Mouse (Mus musculus): ENCODE results near the gene Kcnj4.
A peak's percentile ranks its signal among the peaks of the same experiment; 100 is the strongest.

Kcnj4 gene

GRCm38 (mm10) chr15:79504707-79505452, at the start of gene Kcnj4:
Gene Kcnj4 (minus strand): TSS chr15:79505241.
- DNase-seq = no peak

GRCm38 (mm10) chr15:79552566-79552965, 47.5 kb upstream of the Kcnj4 start:
- DNase-seq = no peak

GRCm38 (mm10) chr15:79548226-79548625, 43.2 kb upstream of the Kcnj4 start:
- DNase-seq = no peak

- DNase-seq = no peak
Measured at GRCm38 (mm10) chr15:79547289-79547820, 42.3 kb upstream of the Kcnj4 start.

GRCm38 (mm10) chr15:79546410-79547288, 41.6 kb upstream of the Kcnj4 start, which contains the start of gene Ddx17:
Gene Ddx17 (minus strand): TSS chr15:79546741.
- DNase-seq = peak; percentile 95 to 98

- DNase-seq = no peak
Measured at GRCm38 (mm10) chr15:79545921-79546399, 40.9 kb upstream of the Kcnj4 start.

GRCm38 (mm10) chr15:79545496-79545895, 40.5 kb upstream of the Kcnj4 start:
- DNase-seq = no peak

- DNase-seq = no peak
Measured at GRCm38 (mm10) chr15:79543968-79544367, 38.9 kb upstream of the Kcnj4 start.

- DNase-seq = no peak
Measured at GRCm38 (mm10) chr15:79533796-79534195, 28.8 kb upstream of the Kcnj4 start.

- no peak for DNase-seq
Measured at GRCm38 (mm10) chr15:79529935-79530334, 24.9 kb upstream of the Kcnj4 start.

GRCm38 (mm10) chr15:79527991-79528639, 23.1 kb upstream of the Kcnj4 start:
- no peak for DNase-seq

GRCm38 (mm10) chr15:79527192-79527591, 22.2 kb upstream of the Kcnj4 start:
- no peak for DNase-seq

GRCm38 (mm10) chr15:79525979-79526768, 21.1 kb upstream of the Kcnj4 start:
- no peak for DNase-seq

GRCm38 (mm10) chr15:79525564-79525963, 20.5 kb upstream of the Kcnj4 start:
- no peak for DNase-seq

- DNase-seq = no peak
Measured at GRCm38 (mm10) chr15:79519400-79520220, 14.6 kb upstream of the Kcnj4 start.

- no peak for DNase-seq
Measured at GRCm38 (mm10) chr15:79518571-79518970, 13.5 kb upstream of the Kcnj4 start.

GRCm38 (mm10) chr15:79517710-79518109, 12.7 kb upstream of the Kcnj4 start:
- no peak for DNase-seq

GRCm38 (mm10) chr15:79516171-79517096, 11.4 kb upstream of the Kcnj4 start, which contains the start of gene Kdelr3:
Gene Kdelr3 (plus strand): TSS chr15:79516411.
- peak in 1 of 2 experiments; percentile 36 for DNase-seq

- DNase-seq = peak in 1 of 2 experiments; percentile 35
Measured at GRCm38 (mm10) chr15:79513940-79514339, 8.9 kb upstream of the Kcnj4 start.

Measured in thymus, postnatal 36 days (tissue).